Mouse (Mus musculus) lung, adult 2 months (tissue): ENCODE measurements at regions not wholly inside any gene's neighbourhood (a gene's known extent, or its start where the extent isn't known, plus 50 kb on each side); places are given as distances from the start of the nearest gene placed in this dataset.

Experiments used
- CTCF ChIP-seq: fragments of 200-500 bp; IDR thresholded peaks from 2 replicates; pipeline ENCODE4 v1.5.1; 2011; ENCODE audit warnings: mild to moderate bottlenecking, low read length, control low read depth; ENCODE audit not compliant: insufficient read depth
- POLR2A ChIP-seq: fragments of 200-500 bp; IDR thresholded peaks from 2 replicates; pipeline ENCODE4 v1.6.1; 2011; ENCODE audit warnings: low read depth, mild to moderate bottlenecking, control low read depth, low read length, borderline replicate concordance; ENCODE audit errors: extremely low read depth

DNA sequence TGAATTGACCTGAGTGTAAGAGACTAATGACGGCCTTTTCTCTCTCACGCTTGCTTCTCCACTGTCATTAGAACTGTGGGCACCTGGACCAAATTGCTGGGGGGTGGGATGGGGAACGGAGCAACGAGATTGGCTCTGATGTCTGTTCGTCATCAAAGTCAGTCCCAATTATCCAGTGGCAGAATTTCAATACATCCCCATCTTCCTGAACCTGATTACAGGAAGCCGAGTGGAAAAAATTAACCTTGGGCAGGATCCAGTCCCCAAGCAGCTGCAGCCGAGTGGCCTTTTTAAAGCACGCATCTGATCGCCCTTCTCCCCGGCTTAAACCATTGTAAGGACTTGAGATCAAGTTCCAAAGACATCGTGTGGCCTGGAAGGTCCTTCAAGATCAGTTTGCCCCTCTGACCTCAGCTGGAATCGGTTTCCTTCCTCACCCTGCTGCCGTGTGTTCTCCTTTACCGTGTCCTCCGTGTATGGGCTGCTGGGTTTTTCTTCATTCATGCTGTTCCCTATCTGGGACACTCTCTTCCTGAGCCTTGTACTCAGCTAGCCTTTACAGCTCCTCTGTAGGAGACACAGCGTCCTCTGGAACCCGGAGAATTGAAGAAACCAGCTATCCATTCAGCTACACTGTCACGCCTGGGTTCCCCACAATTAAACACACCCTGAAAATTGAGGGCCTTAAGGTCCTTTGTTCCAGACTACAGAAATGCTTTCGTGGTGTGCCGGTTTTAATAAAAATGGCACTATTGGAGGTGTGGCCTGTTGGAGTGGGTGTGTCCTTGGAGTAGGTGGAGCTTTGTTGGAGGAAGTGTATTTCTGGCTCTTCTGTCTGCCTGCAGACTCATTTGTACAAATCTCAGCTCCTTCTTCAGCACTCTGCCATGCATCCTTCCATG is 61.9 kb upstream of the Kit start:
- TF ChIP-seq CTCF (no peak), POLR2A (no peak)
